Mouse (Mus musculus) kidney, embryonic 16.5 days (tissue): Measurements from ENCODE around the gene Efs. TPM values are rescaled to one million over a fixed set of nuclear protein-coding genes. Genes with fewer than 3 reads are reported as not detected.
"Not testable (repeated sequence)": the region's sequence is repeated elsewhere in the genome, so short reads cannot be mapped to it uniquely, and the experiment has no call there.

ENCODE experiments used
- ATAC-seq: fragments of 200-750 bp; cut with Nextera tagmentation; 2 replicates; pipeline ENCODE4 v1.8.0; 2017; ENCODE audit warnings: moderate TSS enrichment; ENCODE audit not compliant: low FRiP score, low TSS enrichment
- H3K27ac ChIP-seq: fragments of 300-500 bp; sonication (generic); 2 replicates; pipeline ENCODE4 v1.5.1; 2014; ENCODE audit warnings: low read length
- H3K27me3 ChIP-seq: fragments of 300-500 bp; sonication (generic); 2 replicates; pipeline ENCODE4 v1.6.1; 2014; ENCODE audit warnings: low read length, control low read depth, mixed read lengths; ENCODE audit not compliant: insufficient read depth
- H3K36me3 ChIP-seq: fragments of 300-500 bp; sonication (generic); 2 replicates; pipeline ENCODE4 v1.6.1; 2014; ENCODE audit warnings: low read length, control low read depth, mixed read lengths; ENCODE audit not compliant: insufficient read depth
- H3K4me1 ChIP-seq: fragments of 300-500 bp; sonication (generic); 2 replicates; pipeline ENCODE4 v1.6.1; 2014; ENCODE audit warnings: low read length, control low read depth, mixed read lengths; ENCODE audit not compliant: insufficient read depth
- H3K4me2 ChIP-seq: fragments of 300-500 bp; sonication (generic); replicated peaks from 2 replicates; pipeline ENCODE4 v1.6.1; 2014; ENCODE audit warnings: low read depth, low read length
- H3K4me3 ChIP-seq: fragments of 300-500 bp; sonication (generic); 2 replicates; pipeline ENCODE4 v1.5.1; 2014; ENCODE audit warnings: mild to moderate bottlenecking, low read length
- H3K9ac ChIP-seq: fragments of 300-500 bp; sonication (generic); replicated peaks from 2 replicates; pipeline ENCODE4 v1.6.1; 2014; ENCODE audit warnings: low read length
- H3K9me3 ChIP-seq: fragments of 300-500 bp; sonication (generic); 2 replicates; pipeline ENCODE4 v1.6.1; 2016; ENCODE audit warnings: low read length, control low read depth
- WGBS: fragments of 180-500 bp; shearing (Covaris S2); extraction: QIAGEN DNeasy Blood & Tissue Kit; methylation state at CpG from one replicate; pipeline ENCODE4 v1.1.7; 2014; 5-methylcytosine and 5-hydroxymethylcytosine counted together
- polyA plus RNA-seq: library from polyadenylated mRNA; unstranded; fragments of >200 nt; fragmentation: Nextera tagmentation; extraction: Ambion mirVana; gene quantifications from 2 replicates; pipeline ENCODE4 v1.2.1, GENCODE M21; 2015

The Efs gene
- polyA plus RNA-seq, 1 experiment from 2014 or later, result 30.0 TPM

- no peaks in the 10 kb centered on the region for H3K36me3 ChIP-seq
- 84% methylated on average over 7 of the region's 7 CpGs for WGBS
- no peak overlapping the region for H3K4me2 ChIP-seq
- no peak for ATAC-seq
- no peaks in the 10 kb centered on the region for H3K9me3 ChIP-seq
- H3K4me1 ChIP-seq, result no peaks in the 10 kb centered on the region
- no peak overlapping the region for H3K27ac ChIP-seq
- no peak overlapping the region for H3K9ac ChIP-seq
- H3K27me3 ChIP-seq, result no peaks in the 10 kb centered on the region
- H3K4me3 ChIP-seq, result no peak overlapping the region
These were observed 36.8 kb upstream of the Efs start for GRCm38 (mm10) chr14:54962714-54963113.

- no peaks in the 10 kb centered on the region for H3K4me1 ChIP-seq
- 74% methylated on average over 5 of the region's 5 CpGs for WGBS
- no peak overlapping the region for H3K27ac ChIP-seq
- ATAC-seq, result no peak
- H3K9me3 ChIP-seq, result no peaks in the 10 kb centered on the region
- no peak overlapping the region for H3K4me3 ChIP-seq
- H3K27me3 ChIP-seq, result no peaks in the 10 kb centered on the region
- no peak overlapping the region for H3K4me2 ChIP-seq
- no peaks in the 10 kb centered on the region for H3K36me3 ChIP-seq
- H3K9ac ChIP-seq, result no peak overlapping the region
These were observed 35.6 kb upstream of the Efs start for GRCm38 (mm10) chr14:54961487-54961886.

- no peak for ATAC-seq
- H3K9ac ChIP-seq, result no peak overlapping the region
- no peaks in the 10 kb centered on the region for H3K9me3 ChIP-seq
- no peak overlapping the region for H3K27ac ChIP-seq
- H3K36me3 ChIP-seq, result no peaks in the 10 kb centered on the region
- no peaks in the 10 kb centered on the region for H3K27me3 ChIP-seq
- H3K4me3 ChIP-seq, result no peak overlapping the region
- H3K4me2 ChIP-seq, result no peak overlapping the region
- no peaks in the 10 kb centered on the region for H3K4me1 ChIP-seq
- WGBS, result 65% methylated on average over 10 of the region's 10 CpGs
These were observed 34.8 kb upstream of the Efs start for GRCm38 (mm10) chr14:54960769-54961168.

GRCm38 (mm10) chr14:54959853-54960613, 34.1 kb upstream of the Efs start:
- H3K4me3 ChIP-seq, H3K27me3 ChIP-seq, H3K27ac ChIP-seq, ATAC-seq, H3K36me3 ChIP-seq, H3K4me1 ChIP-seq, H3K9me3 ChIP-seq, H3K4me2 ChIP-seq, H3K9ac ChIP-seq: not testable (repeated sequence)
- WGBS, result 91% methylated on average over 11 of the region's 12 CpGs

- 84% methylated on average over 3 of the region's 3 CpGs for WGBS
- ATAC-seq, result no peak
- Histone ChIP-seq H3K27ac (no peak overlapping the region), H3K9ac (no peak overlapping the region), H3K36me3 (no peaks in the 10 kb centered on the region), H3K4me1 (no peaks in the 10 kb centered on the region), H3K9me3 (no peaks in the 10 kb centered on the region), H3K4me3 (no peak overlapping the region), H3K4me2 (no peak overlapping the region), H3K27me3 (no peaks in the 10 kb centered on the region)
These were observed 33.3 kb upstream of the Efs start for GRCm38 (mm10) chr14:54959197-54959596.

GRCm38 (mm10) chr14:54958503-54958902, 32.6 kb upstream of the Efs start:
- Histone ChIP-seq H3K4me3 (no peak overlapping the region), H3K9me3 (no peaks in the 10 kb centered on the region), H3K27me3 (no peaks in the 10 kb centered on the region), H3K36me3 (no peaks in the 10 kb centered on the region), H3K9ac (no peak overlapping the region), H3K4me1 (no peaks in the 10 kb centered on the region), H3K27ac (no peak overlapping the region), H3K4me2 (no peak overlapping the region)
- ATAC-seq, result no peak
- 68% methylated on average over 4 of the region's 4 CpGs for WGBS

- Histone ChIP-seq H3K9me3 (no peaks in the 10 kb centered on the region), H3K27ac (no peak overlapping the region), H3K4me1 (no peaks in the 10 kb centered on the region), H3K4me3 (no peak overlapping the region), H3K9ac (no peak overlapping the region), H3K36me3 (no peaks in the 10 kb centered on the region), H3K27me3 (no peaks in the 10 kb centered on the region), H3K4me2 (no peak overlapping the region)
- 89% methylated on average over 9 of the region's 9 CpGs for WGBS
- no peak for ATAC-seq
These were observed 30.6 kb upstream of the Efs start for GRCm38 (mm10) chr14:54956533-54956932.

- Histone ChIP-seq H3K4me2 (no peak overlapping the region), H3K27me3 (no peaks in the 10 kb centered on the region), H3K4me3 (no peak overlapping the region), H3K9me3 (no peaks in the 10 kb centered on the region), H3K36me3 (no peaks in the 10 kb centered on the region), H3K4me1 (no peaks in the 10 kb centered on the region), H3K9ac (no peak overlapping the region), H3K27ac (no peak overlapping the region)
- 86% methylated on average over 3 of the region's 3 CpGs for WGBS
- ATAC-seq, result no peak
These were observed 29.6 kb upstream of the Efs start for GRCm38 (mm10) chr14:54955481-54955880.

- Histone ChIP-seq H3K4me3 (no peak overlapping the region), H3K36me3 (no peaks in the 10 kb centered on the region), H3K27me3 (no peaks in the 10 kb centered on the region), H3K4me2 (no peak overlapping the region), H3K27ac (no peak overlapping the region), H3K4me1 (no peaks in the 10 kb centered on the region), H3K9ac (no peak overlapping the region), H3K9me3 (no peaks in the 10 kb centered on the region)
- WGBS, result 82% methylated on average over 3 of the region's 3 CpGs
- ATAC-seq, result no peak
These were observed 28.5 kb upstream of the Efs start for GRCm38 (mm10) chr14:54954474-54954873.

GRCm38 (mm10) chr14:54953664-54954206, 27.8 kb upstream of the Efs start:
- no peak overlapping the region for H3K4me2 ChIP-seq
- no peak overlapping the region for H3K27ac ChIP-seq
- H3K9ac ChIP-seq, result no peak overlapping the region
- H3K4me3 ChIP-seq, result no peak overlapping the region
- H3K36me3 ChIP-seq, result no peaks in the 10 kb centered on the region
- 87% methylated on average over 8 of the region's 8 CpGs for WGBS
- no peaks in the 10 kb centered on the region for H3K27me3 ChIP-seq
- no peak for ATAC-seq
- no peaks in the 10 kb centered on the region for H3K9me3 ChIP-seq
- no peaks in the 10 kb centered on the region for H3K4me1 ChIP-seq
